Mouse (Mus musculus) bone marrow, adult 2 months (tissue): ENCODE measurements around the gene Zfp609.

Source experiments
- CTCF ChIP-seq: fragments of 200-500 bp; IDR thresholded peaks from 2 replicates; pipeline ENCODE4 v1.5.1; 2011; ENCODE audit warnings: low read length, control low read depth; ENCODE audit not compliant: control insufficient read depth, insufficient read depth
- POLR2A ChIP-seq: fragments of 200-500 bp; IDR thresholded peaks from 2 replicates; pipeline ENCODE4 v1.6.1; 2011; ENCODE audit warnings: low read depth, mild to moderate bottlenecking, control low read depth, low read length, borderline replicate concordance; ENCODE audit not compliant: control insufficient read depth

GRCm38 (mm10) chr9:65751906-65752305 is 75.5 kb downstream of the Zfp609 start:
- TF ChIP-seq CTCF (no peak), POLR2A (no peak)
